26 mouse cellular contexts compared by ENCODE assay signal in genomic region chr5:36124993-36125392, GRCm38 (mm10).
DNase-seq lines count a peak whose midpoint lies in the region; ATAC-seq and TF ChIP-seq lines count a peak whose summit lies in the region.
"Had no signal": no experiment of that assay in that cellular context is flagged by ENCODE, and none has a peak within 500 bp of the region (broad histone marks: within the 10 kb centered on the region; RNA-seq: fewer than 3 reads in every experiment).

No protein-coding gene starts in this region.

- peaks cover 10% of the 10 kb centered on the region for H3K4me1 ChIP-seq in embryonic facial prominence, embryonic 14.5 days (ENCODE audit: control insufficient read depth, insufficient read depth, low read length)
- peaks cover 43% of the 10 kb centered on the region for H3K4me1 ChIP-seq in embryonic facial prominence, embryonic 10.5 days
- H3K4me1 ChIP-seq in lung, embryonic 15.5 days, result peaks cover 33% of the 10 kb centered on the region
- no peaks in the 10 kb centered on the region for H3K4me1 ChIP-seq in lung, postnatal 0 days (ENCODE audit: insufficient read depth, low read depth, low read length)
- no peaks in the 10 kb centered on the region for H3K4me1 ChIP-seq in midbrain, postnatal 0 days (ENCODE audit: insufficient read depth, low read length)
- H3K4me1 ChIP-seq in midbrain, embryonic 11.5 days (ENCODE audit: control insufficient read depth, insufficient read depth, low read length), result peaks cover 6% of the 10 kb centered on the region; the same call in 1 of the 2 replicates

- no peak for ATAC-seq in embryonic facial prominence, embryonic 14.5 days (ENCODE audit: low read depth)
- ATAC-seq in lung, embryonic 15.5 days (ENCODE audit: borderline replicate concordance, extremely low read depth, low FRiP score, low TSS enrichment), result 0 out of 2 replicates have a peak, but pooled peaks have one; percentile 16
- ATAC-seq in lung, postnatal 0 days, result no peak
- ATAC-seq in midbrain, postnatal 0 days (ENCODE audit: low FRiP score), result no peak
- no peak for ATAC-seq in midbrain, embryonic 11.5 days (ENCODE audit: low FRiP score)
- ATAC-seq: forebrain, embryonic 13.5 days; hindbrain, embryonic 16.5 days; Patski had no signal

- H3K27ac ChIP-seq in embryonic facial prominence, embryonic 14.5 days (replicated peaks; ENCODE audit: low read depth, low read length), result no peak overlapping the region
- H3K27ac ChIP-seq in embryonic facial prominence, embryonic 10.5 days (replicated peaks), result no peak overlapping the region
- H3K27ac ChIP-seq in lung, embryonic 15.5 days, result no peak overlapping the region
- H3K27ac ChIP-seq in lung, postnatal 0 days (ENCODE audit: low read length), result no peak overlapping the region
- H3K27ac ChIP-seq in midbrain, postnatal 0 days (ENCODE audit: low read depth, low read length), result peak overlapping the region; percentile 12; the same call in 1 of the 2 replicates
- H3K27ac ChIP-seq in midbrain, embryonic 11.5 days (ENCODE audit: low read depth, low read length), result no peak overlapping the region
- H3K27ac ChIP-seq: embryonic facial prominence, embryonic 13.5 days; forebrain, embryonic 10.5 days; forebrain, embryonic 13.5 days; heart, embryonic 15.5 days; hindbrain, embryonic 13.5 days had no signal

- H3K9ac ChIP-seq in embryonic facial prominence, embryonic 14.5 days (ENCODE audit: low read depth, low read length), result no peak overlapping the region
- no peak overlapping the region for H3K9ac ChIP-seq in lung, embryonic 15.5 days
- no peak overlapping the region for H3K9ac ChIP-seq in lung, postnatal 0 days (replicated peaks; ENCODE audit: low read depth)
- no peak overlapping the region for H3K9ac ChIP-seq in midbrain, postnatal 0 days (replicated peaks; ENCODE audit: low read length, poor library complexity, severe bottlenecking)
- no peak overlapping the region for H3K9ac ChIP-seq in midbrain, embryonic 11.5 days (ENCODE audit: low read length)
- H3K9ac ChIP-seq: embryonic facial prominence, embryonic 13.5 days; forebrain, embryonic 13.5 days; heart, embryonic 12.5 days; heart, embryonic 15.5 days; hindbrain, embryonic 13.5 days had no signal

- no peaks in the 10 kb centered on the region for H3K36me3 ChIP-seq in embryonic facial prominence, embryonic 14.5 days (ENCODE audit: control insufficient read depth, insufficient read depth, low read length)
- no peaks in the 10 kb centered on the region for H3K36me3 ChIP-seq in embryonic facial prominence, embryonic 10.5 days (replicated peaks)
- no peaks in the 10 kb centered on the region for H3K36me3 ChIP-seq in lung, embryonic 15.5 days
- H3K36me3 ChIP-seq in lung, postnatal 0 days (ENCODE audit: insufficient read depth, low read length), result no peaks in the 10 kb centered on the region
- H3K36me3 ChIP-seq in midbrain, postnatal 0 days (ENCODE audit: insufficient read depth, low read length), result no peaks in the 10 kb centered on the region
- H3K36me3 ChIP-seq in midbrain, embryonic 11.5 days (ENCODE audit: control insufficient read depth, insufficient read depth, low read length), result no peaks in the 10 kb centered on the region
- H3K36me3 ChIP-seq: embryonic facial prominence, embryonic 13.5 days; forebrain, embryonic 10.5 days; heart, embryonic 12.5 days; heart, embryonic 15.5 days; hindbrain, embryonic 10.5 days; hindbrain, embryonic 13.5 days had no signal

- H3K4me3 ChIP-seq in embryonic facial prominence, embryonic 14.5 days (ENCODE audit: low read depth, low read length), result no peak overlapping the region
- no peak overlapping the region for H3K4me3 ChIP-seq in embryonic facial prominence, embryonic 10.5 days
- H3K4me3 ChIP-seq in lung, embryonic 15.5 days, result no peak overlapping the region
- no peak overlapping the region for H3K4me3 ChIP-seq in lung, postnatal 0 days (ENCODE audit: low read depth, low read length)
- H3K4me3 ChIP-seq in midbrain, postnatal 0 days (ENCODE audit: low read depth, low read length), result no peak overlapping the region
- no peak overlapping the region for H3K4me3 ChIP-seq in midbrain, embryonic 11.5 days (ENCODE audit: low read depth, low read length)
- H3K4me3 ChIP-seq: embryonic facial prominence, embryonic 13.5 days; forebrain, embryonic 10.5 days; forebrain, embryonic 13.5 days; heart, embryonic 12.5 days; heart, embryonic 15.5 days; hindbrain, embryonic 10.5 days; hindbrain, embryonic 13.5 days had no signal

- TF ChIP-seq EP300 in lung, postnatal 0 days (IDR thresholded peaks at IDR 0.05), result no peak

- no peaks in the 10 kb centered on the region for H3K9me3 ChIP-seq in embryonic facial prominence, embryonic 14.5 days (ENCODE audit: control insufficient read depth, low read length)
- H3K9me3 ChIP-seq in embryonic facial prominence, embryonic 10.5 days, result no peaks in the 10 kb centered on the region
- H3K9me3 ChIP-seq in lung, embryonic 15.5 days, result no peaks in the 10 kb centered on the region
- no peaks in the 10 kb centered on the region for H3K9me3 ChIP-seq in lung, postnatal 0 days (ENCODE audit: low read length)
- no peaks in the 10 kb centered on the region for H3K9me3 ChIP-seq in midbrain, postnatal 0 days (ENCODE audit: low read length)
- H3K9me3 ChIP-seq in midbrain, embryonic 11.5 days (ENCODE audit: control insufficient read depth, low read length), result no peaks in the 10 kb centered on the region
- H3K9me3 ChIP-seq: embryonic facial prominence, embryonic 13.5 days; forebrain, embryonic 10.5 days; forebrain, embryonic 13.5 days; heart, embryonic 12.5 days; heart, embryonic 15.5 days; hindbrain, embryonic 10.5 days; hindbrain, embryonic 13.5 days had no signal

- H3K4me2 ChIP-seq in embryonic facial prominence, embryonic 14.5 days (ENCODE audit: low read depth, low read length), result no peak overlapping the region
- no peak overlapping the region for H3K4me2 ChIP-seq in lung, embryonic 15.5 days
- H3K4me2 ChIP-seq in lung, postnatal 0 days (replicated peaks; ENCODE audit: low read depth, low read length), result no peak overlapping the region
- no peak overlapping the region for H3K4me2 ChIP-seq in midbrain, postnatal 0 days (ENCODE audit: low read depth, low read length, poor library complexity, severe bottlenecking)
- no peak overlapping the region for H3K4me2 ChIP-seq in midbrain, embryonic 11.5 days
- H3K4me2 ChIP-seq: embryonic facial prominence, embryonic 13.5 days; forebrain, embryonic 13.5 days; heart, embryonic 12.5 days; heart, embryonic 15.5 days; hindbrain, embryonic 13.5 days had no signal

- no peak for TF ChIP-seq CTCF in lung, postnatal 0 days (IDR thresholded peaks at IDR 0.05)
- TF ChIP-seq CTCF in midbrain, postnatal 0 days (IDR thresholded peaks at IDR 0.05), result no peak

- peak; percentile 54 for DNase-seq in embryonic facial prominence, embryonic 14.5 days (ENCODE audit: low spot score)
- DNase-seq in embryonic facial prominence, embryonic 10.5 days (ENCODE audit: low spot score), result no peak
- DNase-seq in lung, postnatal 0 days (ENCODE audit: low spot score), result no peak
- DNase-seq in midbrain, postnatal 0 days (ENCODE audit: low spot score), result no peak
- DNase-seq in midbrain, embryonic 11.5 days (ENCODE audit: low spot score, missing footprints), result no peak
- no peak for DNase-seq in urinary bladder, postnatal 4 days (ENCODE audit: low spot score in 2 of 2)
- DNase-seq: adrenal gland, postnatal 10 days; adrenal gland, postnatal 36 days; cerebellum, adult 11 months; cerebellum, adult 2 months; cerebellum, adult 9-11 months; cerebellum, postnatal 25 days; gastrocnemius, postnatal 25 days; heart, adult 18-20 months; heart, postnatal 10 days; heart, postnatal 36 days had no signal

- H3K27me3 ChIP-seq in embryonic facial prominence, embryonic 14.5 days (replicated peaks; ENCODE audit: control insufficient read depth, insufficient read depth, low read length), result no peaks in the 10 kb centered on the region
- 0 out of 2 replicates have a peak, but pooled peaks cover 3% of the 10 kb centered on the region for H3K27me3 ChIP-seq in embryonic facial prominence, embryonic 10.5 days (replicated peaks; ENCODE audit: low read depth, poor library complexity, severe bottlenecking)
- H3K27me3 ChIP-seq in lung, embryonic 15.5 days, result no peaks in the 10 kb centered on the region
- H3K27me3 ChIP-seq in lung, postnatal 0 days (replicated peaks; ENCODE audit: insufficient read depth, low read length), result no peaks in the 10 kb centered on the region
- H3K27me3 ChIP-seq in midbrain, postnatal 0 days (ENCODE audit: insufficient read depth, low read length), result no peaks in the 10 kb centered on the region
- no peaks in the 10 kb centered on the region for H3K27me3 ChIP-seq in midbrain, embryonic 11.5 days (ENCODE audit: control insufficient read depth, insufficient read depth, low read length)
- H3K27me3 ChIP-seq: embryonic facial prominence, embryonic 13.5 days; heart, embryonic 12.5 days; heart, embryonic 15.5 days; hindbrain, embryonic 13.5 days had no signal

- 61% methylated on average over 6 of the region's 6 CpGs for WGBS in embryonic facial prominence, embryonic 14.5 days
- 88% methylated on average over 6 of the region's 6 CpGs for WGBS in embryonic facial prominence, embryonic 10.5 days
- 48% methylated on average over 6 of the region's 6 CpGs for WGBS in lung, embryonic 15.5 days
- 53% methylated on average over 6 of the region's 6 CpGs for WGBS in lung, postnatal 0 days
- 64% methylated on average over 6 of the region's 6 CpGs for WGBS in midbrain, postnatal 0 days
- WGBS in midbrain, embryonic 11.5 days, result 85% methylated on average over 6 of the region's 6 CpGs
